Mouse (Mus musculus) kidney, postnatal 0 days (tissue): ENCODE data around the gene Ptprcap. TPM values are rescaled to one million over a fixed set of nuclear protein-coding genes. Genes with fewer than 3 reads are reported as not detected.

Experiments
- ATAC-seq: fragments of 200-750 bp; cut with Nextera tagmentation; replicated peaks from 2 replicates; pipeline ENCODE4 v1.8.0; 2017; ENCODE audit warnings: low read depth, moderate number of reproducible peaks, moderate TSS enrichment, moderate library complexity; ENCODE audit not compliant: low FRiP score
- DNase-seq: peaks from one replicate; pipeline ENCODE4 v3.0.0-alpha.2; 2016; ENCODE audit warnings: low spot score
- H3K27ac ChIP-seq: fragments of 300-500 bp; sonication (generic); 2 replicates; pipeline ENCODE4 v1.5.1; 2014; ENCODE audit warnings: mild to moderate bottlenecking
- H3K27me3 ChIP-seq: fragments of 300-500 bp; sonication (generic); 2 replicates; pipeline ENCODE4 v1.6.1; 2014; ENCODE audit warnings: low read length, mixed read lengths; ENCODE audit not compliant: insufficient read depth
- H3K36me3 ChIP-seq: fragments of 300-500 bp; sonication (generic); 2 replicates; pipeline ENCODE4 v1.6.1; 2014; ENCODE audit warnings: low read length, mixed read lengths; ENCODE audit not compliant: insufficient read depth
- H3K4me1 ChIP-seq: fragments of 300-500 bp; sonication (generic); replicated peaks from 2 replicates; pipeline ENCODE4 v1.6.1; 2014; ENCODE audit warnings: antibody characterized with exemption, low read length, mixed read lengths; ENCODE audit not compliant: insufficient read depth
- H3K4me2 ChIP-seq: fragments of 300-500 bp; sonication (generic); 2 replicates; pipeline ENCODE4 v1.6.1; 2014; ENCODE audit warnings: mild to moderate bottlenecking, low read length, moderate library complexity, mixed read lengths
- H3K4me3 ChIP-seq: fragments of 300-500 bp; sonication (generic); replicated peaks from 2 replicates; pipeline ENCODE4 v1.5.1; 2014; ENCODE audit warnings: low read depth, low read length
- H3K9ac ChIP-seq: fragments of 300-500 bp; sonication (generic); 2 replicates; pipeline ENCODE4 v1.6.1; 2014; ENCODE audit warnings: low read depth, low read length
- H3K9me3 ChIP-seq: fragments of 300-500 bp; sonication (generic); replicated peaks from 2 replicates; pipeline ENCODE4 v1.6.1; 2016; ENCODE audit warnings: low read length, inconsistent platforms, mixed read lengths
- CTCF ChIP-seq: IDR thresholded peaks from 2 replicates; pipeline ENCODE4 v1.5.1; 2016; ENCODE audit warnings: antibody characterized with exemption, low read depth, mild to moderate bottlenecking, moderate library complexity
- WGBS: fragments of 180-500 bp; shearing (Covaris S2); extraction: QIAGEN DNeasy Blood & Tissue Kit; methylation state at CpG from one replicate; pipeline ENCODE4 v1.1.7; 2014; 5-methylcytosine and 5-hydroxymethylcytosine counted together
- polyA plus RNA-seq: library from polyadenylated mRNA; unstranded; fragments of >200 nt; fragmentation: Nextera tagmentation; extraction: Ambion mirVana; gene quantifications from 2 replicates; pipeline ENCODE4 v1.2.1, GENCODE M21; 2015

Ptprcap gene
- polyA plus RNA-seq, 1 experiment from 2014 or later = 0.91 TPM

DNA sequence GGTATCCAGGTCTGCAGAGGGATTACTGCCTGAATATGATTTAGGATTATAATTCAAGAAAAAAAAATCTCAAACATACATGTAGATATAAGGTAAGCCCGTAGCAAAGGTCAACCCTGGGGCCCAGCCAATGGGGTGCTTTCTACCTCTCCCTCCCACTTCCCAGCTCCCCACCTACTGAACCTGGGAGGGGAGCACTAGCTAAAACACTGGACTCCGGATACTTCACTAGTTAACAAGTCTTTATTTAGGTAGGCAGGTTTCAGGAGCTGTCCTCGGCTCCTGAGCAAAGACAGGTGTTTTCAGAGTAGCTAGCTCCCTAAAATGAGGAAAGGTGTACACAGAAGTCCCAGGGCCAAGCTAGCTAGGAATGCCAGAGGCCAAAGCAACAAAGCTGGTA lies 10.7 kb downstream of the Ptprcap start:
- no peak overlapping the region for H3K4me2 ChIP-seq
- ATAC-seq (no peak), DNase-seq (no peak)
- H3K27ac ChIP-seq = no peak overlapping the region
- no peak for TF ChIP-seq CTCF
- WGBS = 77% methylated on average over 3 of the region's 3 CpGs
- H3K4me3 ChIP-seq = no peak overlapping the region
- no peaks in the 10 kb centered on the region for H3K27me3 ChIP-seq
- H3K4me1 ChIP-seq = peaks cover 4% of the 10 kb centered on the region; the same call in 1 of the 2 replicates
- peaks cover 23% of the 10 kb centered on the region for H3K36me3 ChIP-seq
- no peak overlapping the region for H3K9ac ChIP-seq
- H3K9me3 ChIP-seq = no peaks in the 10 kb centered on the region

GRCm38 (mm10) chr19:4164721-4165120 lies 11.3 kb downstream of the Ptprcap start:
- H3K4me3 ChIP-seq = no peak overlapping the region
- H3K4me2 ChIP-seq = no peak overlapping the region
- H3K36me3 ChIP-seq = peaks cover 17% of the 10 kb centered on the region; the same call in 1 of the 2 replicates
- WGBS = 79% methylated on average over 2 of the region's 2 CpGs
- no peaks in the 10 kb centered on the region for H3K27me3 ChIP-seq
- ATAC-seq (no peak), DNase-seq (no peak)
- no peak overlapping the region for H3K27ac ChIP-seq
- peaks cover 5% of the 10 kb centered on the region for H3K4me1 ChIP-seq
- H3K9me3 ChIP-seq = no peaks in the 10 kb centered on the region
- H3K9ac ChIP-seq = no peak overlapping the region
- TF ChIP-seq CTCF = no peak

DNA sequence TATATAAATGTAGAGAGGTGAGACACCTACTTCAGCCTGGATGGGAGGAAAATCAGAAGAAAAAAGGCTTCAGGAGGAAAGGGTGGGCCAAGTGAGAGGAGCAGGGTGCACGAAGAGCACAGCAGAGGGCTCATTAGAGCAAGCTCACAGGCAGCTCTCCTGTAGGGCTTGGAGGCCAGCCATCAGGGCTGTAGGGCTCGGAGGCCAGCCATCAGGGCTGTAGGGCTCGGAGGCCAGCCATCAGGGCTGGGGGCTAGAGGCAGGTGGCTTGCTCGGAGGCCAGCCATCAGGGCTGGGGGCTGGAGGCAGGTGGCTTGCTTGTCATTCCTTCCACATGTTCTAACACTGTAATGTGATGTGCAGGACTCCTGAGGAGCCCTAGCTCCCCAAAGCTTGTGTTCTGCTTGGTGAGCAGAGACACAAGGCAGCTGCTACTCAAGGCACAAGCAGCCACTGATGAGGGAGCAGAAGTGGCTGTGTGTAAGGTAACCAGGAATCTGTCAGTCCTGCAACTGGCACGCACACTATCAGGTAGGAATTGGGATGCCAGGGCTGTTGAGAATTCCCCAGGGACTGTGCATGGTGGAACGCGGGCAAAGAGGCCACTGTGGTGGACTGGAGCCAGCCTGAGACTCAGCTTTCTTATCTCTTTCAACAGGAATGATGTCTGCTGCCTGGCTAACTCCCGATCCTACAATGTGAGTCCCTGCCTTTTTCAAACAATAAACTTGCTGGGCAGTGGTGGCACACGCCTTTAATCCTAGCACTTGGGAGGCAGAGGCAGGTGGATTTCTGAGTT lies 13.5 kb downstream of the Ptprcap start:
- WGBS = 76% methylated on average over 9 of the region's 9 CpGs
- TF ChIP-seq CTCF = no peak
- ATAC-seq = no peak
- Histone ChIP-seq H3K4me3 (no peak overlapping the region), H3K36me3 (no peaks in the 10 kb centered on the region), H3K27ac (no peak overlapping the region), H3K4me2 (no peak overlapping the region), H3K9me3 (no peaks in the 10 kb centered on the region), H3K4me1 (peaks cover 26% of the 10 kb centered on the region), H3K9ac (no peak overlapping the region), H3K27me3 (no peaks in the 10 kb centered on the region)
- no peak for DNase-seq

DNA sequence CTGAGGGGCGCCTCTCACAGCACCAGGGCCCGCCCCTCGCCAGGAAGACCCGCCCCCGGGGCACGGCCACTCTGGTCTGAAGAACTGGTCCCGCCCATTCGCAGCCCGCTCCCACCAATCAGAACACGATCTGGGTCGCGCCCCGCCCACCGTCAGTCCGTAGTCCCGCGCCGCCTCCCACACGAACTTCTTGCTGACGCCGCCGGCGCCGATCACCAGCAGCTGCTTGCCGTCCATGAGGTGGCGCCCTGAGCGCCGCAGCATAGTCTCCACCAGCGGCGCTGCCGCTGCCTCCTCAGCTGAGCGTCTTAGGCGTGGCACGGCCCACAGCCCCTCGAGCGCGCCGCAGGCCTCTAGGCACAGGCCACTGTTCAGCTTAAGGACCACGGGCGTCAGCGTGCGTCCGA lies 16.0 kb downstream of the Ptprcap start:
- no peaks in the 10 kb centered on the region for H3K36me3 ChIP-seq
- peak; percentile 100 for DNase-seq
- TF ChIP-seq CTCF = peak; percentile 96
- WGBS = under 1% methylated on average over 43 of the region's 43 CpGs
- H3K4me1 ChIP-seq = peaks cover 22% of the 10 kb centered on the region
- H3K9me3 ChIP-seq = no peaks in the 10 kb centered on the region
- peak overlapping the region; percentile 29 for H3K4me3 ChIP-seq
- peak overlapping the region; percentile 61 for H3K4me2 ChIP-seq
- ATAC-seq = peak; percentile 93
- peak overlapping the region; percentile 81 for H3K27ac ChIP-seq
- peak overlapping the region; percentile 71 for H3K9ac ChIP-seq
- H3K27me3 ChIP-seq = no peaks in the 10 kb centered on the region

DNA sequence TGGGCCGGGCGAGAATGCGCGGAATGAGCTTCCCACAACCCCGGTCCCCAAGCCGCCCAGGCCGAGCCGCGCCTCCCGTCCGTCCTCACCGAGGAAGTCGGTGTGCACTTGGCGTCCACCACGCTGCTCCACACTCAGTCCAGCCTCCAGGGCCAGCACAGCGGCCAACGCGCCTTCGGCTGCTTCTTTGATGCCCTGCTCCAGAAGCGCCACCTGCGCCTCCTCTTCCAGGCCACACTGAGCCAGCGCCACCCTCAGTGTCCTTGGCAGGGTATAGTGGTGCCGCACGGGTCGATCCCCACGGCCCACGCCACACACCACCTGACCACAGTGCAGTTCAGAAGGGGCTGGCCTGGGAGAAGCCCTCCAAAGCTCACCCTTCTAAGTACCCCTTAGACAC lies 16.4 kb downstream of the Ptprcap start:
- DNase-seq (no peak), ATAC-seq (peak; percentile 29)
- H3K9ac ChIP-seq = peak overlapping the region; percentile 71
- H3K36me3 ChIP-seq = no peaks in the 10 kb centered on the region
- peak overlapping the region; percentile 61 for H3K4me2 ChIP-seq
- peak overlapping the region; percentile 81 for H3K27ac ChIP-seq
- WGBS = 8% methylated on average over 27 of the region's 27 CpGs
- no peak for TF ChIP-seq CTCF
- no peaks in the 10 kb centered on the region for H3K27me3 ChIP-seq
- H3K9me3 ChIP-seq = no peaks in the 10 kb centered on the region
- H3K4me3 ChIP-seq = peak overlapping the region; percentile 29
- H3K4me1 ChIP-seq = peaks cover 22% of the 10 kb centered on the region

GRCm38 (mm10) chr19:4170723-4171392 lies 17.5 kb downstream of the Ptprcap start:
- ATAC-seq (no peak), DNase-seq (no peak)
- no peak overlapping the region for H3K9ac ChIP-seq
- TF ChIP-seq CTCF = no peak
- no peaks in the 10 kb centered on the region for H3K36me3 ChIP-seq
- H3K27me3 ChIP-seq = no peaks in the 10 kb centered on the region
- no peak overlapping the region for H3K4me2 ChIP-seq
- H3K4me3 ChIP-seq = no peak overlapping the region
- H3K4me1 ChIP-seq = peaks cover 30% of the 10 kb centered on the region
- no peak overlapping the region for H3K27ac ChIP-seq
- H3K9me3 ChIP-seq = no peaks in the 10 kb centered on the region
- WGBS = 78% methylated on average over 10 of the region's 10 CpGs
